Mouse (Mus musculus) hindbrain, embryonic 11.5 days (tissue): ENCODE data around the gene Svs6. TPM values are rescaled to one million over a fixed set of nuclear protein-coding genes. Genes with fewer than 3 reads are reported as not detected.

Experiments used
- polyA plus RNA-seq: library from polyadenylated mRNA; unstranded; fragments of >200 nt; fragmentation: Nextera tagmentation; extraction: Ambion mirVana; gene quantifications from 2 replicates; pipeline ENCODE4 v1.2.1, GENCODE M21; 2014

The Svs6 gene
- polyA plus RNA-seq, 1 experiment from 2014 or later: not detected

Other genes with a start within 250 kb of the Svs6 start
- gene Stk4, start 246.4 kb upstream of the Svs6 start, polyA plus RNA-seq: 32.7 and 41.1 TPM in 2 replicates
- 50.0 and 54.6 TPM in 2 replicates for gene Tomm34, start 245.6 kb upstream of the Svs6 start, polyA plus RNA-seq
- gene Kcns1, start 145.6 kb upstream of the Svs6 start, polyA plus RNA-seq: 0.28 TPM in 1 of 2 replicates, not detected in the other
- not detected in 2 replicates for gene Wfdc5, start 134.0 kb upstream of the Svs6 start, polyA plus RNA-seq
- gene Wfdc12, start 126.1 kb upstream of the Svs6 start, polyA plus RNA-seq: not detected in 2 replicates
- not detected in 2 replicates for gene Wfdc15a, start 116.6 kb upstream of the Svs6 start, polyA plus RNA-seq
- not detected in 2 replicates for gene Wfdc15b, start 95.1 kb upstream of the Svs6 start, polyA plus RNA-seq
- gene Svs2, start 78.3 kb upstream of the Svs6 start, polyA plus RNA-seq: not detected in 2 replicates
- gene Svs3b, start 60.1 kb upstream of the Svs6 start, polyA plus RNA-seq: not detected in 2 replicates
- gene Svs4, start 38.3 kb upstream of the Svs6 start, polyA plus RNA-seq: not detected in 2 replicates
- not detected in 2 replicates for gene Svs3a, start 27.5 kb upstream of the Svs6 start, polyA plus RNA-seq
- not detected in 2 replicates for gene Svs5, start 16.0 kb downstream of the Svs6 start, polyA plus RNA-seq
- gene Slpi, start 72.3 kb downstream of the Svs6 start, polyA plus RNA-seq: 0.43 and 0.46 TPM in 2 replicates
- gene Rbpjl, start 86.4 kb downstream of the Svs6 start, polyA plus RNA-seq: not detected in 2 replicates
- 0.71 and 0.91 TPM in 2 replicates for gene Matn4, start 88.4 kb downstream of the Svs6 start, polyA plus RNA-seq
- gene Sdc4, start 127.1 kb downstream of the Svs6 start, polyA plus RNA-seq: 9.8 and 11.6 TPM in 2 replicates
- gene Sys1, start 140.2 kb downstream of the Svs6 start, polyA plus RNA-seq: 71.3 and 72.2 TPM in 2 replicates
- 4.8 and 5.4 TPM in 2 replicates for gene Gm20458, start 144.2 kb downstream of the Svs6 start, polyA plus RNA-seq
- not detected in 2 replicates for gene Trp53tg5, start 157.0 kb downstream of the Svs6 start, polyA plus RNA-seq
- 2.4 and 3.8 TPM in 2 replicates for gene Dbndd2, start 169.4 kb downstream of the Svs6 start, polyA plus RNA-seq
- 47.9 and 56.8 TPM in 2 replicates for gene Pigt, start 180.8 kb downstream of the Svs6 start, polyA plus RNA-seq
- 22.9 TPM in 2 replicates for gene Wfdc2, start 245.7 kb downstream of the Svs6 start, polyA plus RNA-seq